Mouse (Mus musculus): ENCODE measurements around the gene Ankrd11. TPM values are rescaled to one million over a fixed set of nuclear protein-coding genes. Genes with fewer than 3 reads are reported as not detected.

Ankrd11 gene
- polyA plus RNA-seq, 1 experiment from 2014 or later: 58.2 TPM

DNA sequence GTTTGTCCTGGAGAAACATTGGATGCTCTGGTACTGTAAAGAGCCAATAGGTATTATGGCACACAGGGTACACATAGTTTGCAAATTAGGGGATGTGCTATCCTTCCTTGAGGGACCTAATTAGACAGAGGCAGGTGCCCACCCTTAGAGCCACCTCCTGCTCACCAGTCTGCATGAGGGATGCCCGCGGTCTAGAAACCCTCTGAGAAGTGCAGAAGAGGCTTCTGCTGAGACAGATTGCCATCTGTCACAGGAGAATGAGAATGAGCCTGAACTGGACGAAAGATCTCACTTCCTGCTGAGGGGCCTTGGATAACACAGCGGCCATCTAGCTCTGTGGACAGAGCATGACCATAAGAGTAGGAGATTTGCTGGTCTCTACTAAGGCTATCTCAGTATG, 129.2 kb downstream of the Ankrd11 start:
- no peak overlapping the region for H3K27ac ChIP-seq (replicated peaks)
- WGBS: 78% methylated on average over 4 of the region's 4 CpGs

DNA sequence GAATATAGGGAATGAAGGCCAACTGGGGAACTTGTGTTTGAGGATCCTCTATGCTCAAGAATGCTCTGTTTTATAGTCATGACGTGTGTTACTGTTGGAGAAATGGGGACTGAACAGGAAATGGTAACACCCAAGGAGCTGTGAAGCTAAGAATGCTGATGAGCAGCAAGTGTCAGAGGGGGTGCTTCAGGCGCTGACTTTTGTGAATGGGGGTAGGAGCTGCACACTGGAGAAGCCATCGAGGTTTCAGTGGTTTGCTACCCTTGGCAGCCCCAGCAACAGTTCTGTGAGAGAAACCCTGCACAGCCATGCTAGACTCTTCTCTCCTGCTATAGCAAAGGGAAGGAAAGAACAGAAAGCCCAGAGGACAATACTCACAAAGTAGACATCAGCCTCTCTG, 129.9 kb downstream of the Ankrd11 start:
- no peak for ATAC-seq (ENCODE audit: low read depth)
- H3K4me2 ChIP-seq: no peak overlapping the region
- no peaks in the 10 kb centered on the region for H3K9me3 ChIP-seq
- peaks cover 15% of the 10 kb centered on the region for H3K4me1 ChIP-seq (replicated peaks)
- H3K36me3 ChIP-seq: peaks cover 41% of the 10 kb centered on the region
- no peaks in the 10 kb centered on the region for H3K27me3 ChIP-seq
- 84% methylated on average over 3 of the region's 3 CpGs for WGBS
- H3K4me3 ChIP-seq: no peak overlapping the region
- no peak overlapping the region for H3K9ac ChIP-seq
- no peak overlapping the region for H3K27ac ChIP-seq (replicated peaks)

More for the DNA sequence above, 129.2 kb downstream of the Ankrd11 start:
- H3K36me3 ChIP-seq: peaks cover 34% of the 10 kb centered on the region
- no peak overlapping the region for H3K4me3 ChIP-seq
- no peaks in the 10 kb centered on the region for H3K27me3 ChIP-seq
- no peak overlapping the region for H3K9ac ChIP-seq
- H3K4me2 ChIP-seq: no peak overlapping the region
- H3K9me3 ChIP-seq: no peaks in the 10 kb centered on the region
- ATAC-seq (ENCODE audit: low read depth): no peak
- peaks cover 23% of the 10 kb centered on the region for H3K4me1 ChIP-seq (replicated peaks)

DNA sequence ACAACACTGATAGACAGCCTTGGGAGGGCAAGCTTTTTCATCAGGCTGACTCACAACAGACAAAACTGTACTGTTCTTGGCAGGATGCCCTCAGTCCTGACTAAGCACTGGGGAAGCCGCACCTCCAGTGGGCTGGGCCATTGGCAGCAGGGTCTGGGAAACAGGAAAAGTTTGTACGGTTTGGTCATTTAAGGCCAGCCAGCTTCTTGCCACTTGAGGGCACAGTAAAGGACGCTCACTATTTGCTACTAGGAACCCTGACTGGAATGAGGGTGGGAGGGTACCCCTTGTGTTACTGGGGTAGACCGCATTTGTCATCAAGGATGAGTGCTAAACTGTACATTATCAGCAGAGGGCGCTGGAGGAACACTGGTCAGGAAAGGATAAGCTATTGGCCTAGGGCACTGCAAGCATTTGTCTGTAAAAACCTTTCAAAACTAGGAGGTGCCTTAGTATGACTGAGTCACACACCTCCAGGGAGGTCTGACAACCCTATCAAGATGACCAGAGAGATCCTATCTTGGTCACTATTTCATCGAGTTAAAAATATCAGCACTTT, 135.5 kb downstream of the Ankrd11 start:
- ATAC-seq (ENCODE audit: low read depth): peak; percentile 85
- H3K27ac ChIP-seq (replicated peaks): no peak overlapping the region
- 51% methylated on average over 6 of the region's 6 CpGs for WGBS

DNA sequence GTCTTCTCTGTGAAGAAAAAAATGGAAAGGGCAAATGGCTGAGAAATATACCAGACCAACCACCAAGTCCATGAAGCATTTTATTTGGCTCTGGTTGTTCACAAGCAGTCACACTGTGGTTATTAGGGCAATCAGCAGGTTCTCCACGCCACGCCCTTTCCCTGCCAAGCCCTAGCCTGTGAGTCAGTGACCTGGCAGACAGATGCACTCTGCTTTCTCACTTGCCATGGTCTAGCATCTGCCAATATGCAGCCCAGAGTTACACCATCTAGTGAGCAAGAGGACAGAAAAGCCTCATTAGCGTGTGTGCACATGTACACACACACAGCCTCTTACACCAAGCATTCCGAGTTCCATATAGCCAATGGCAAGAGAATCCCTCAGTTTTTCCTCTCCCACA, 136.7 kb downstream of the Ankrd11 start:
- whole genome bisulfite sequencing: 93% methylated on average over 4 of the region's 4 CpGs
- no peaks in the 10 kb centered on the region for H3K9me3 ChIP-seq
- no peak overlapping the region for H3K4me2 ChIP-seq
- no peak overlapping the region for H3K4me3 ChIP-seq
- H3K4me1 ChIP-seq (replicated peaks): peaks cover 9% of the 10 kb centered on the region
- ATAC-seq (ENCODE audit: low read depth): no peak
- peaks cover 17% of the 10 kb centered on the region for H3K36me3 ChIP-seq
- H3K27ac ChIP-seq (replicated peaks): no peak overlapping the region
- H3K27me3 ChIP-seq: no peaks in the 10 kb centered on the region
- H3K9ac ChIP-seq: no peak overlapping the region

More for the DNA sequence above, 135.5 kb downstream of the Ankrd11 start:
- peaks cover 9% of the 10 kb centered on the region for H3K4me1 ChIP-seq (replicated peaks)
- H3K4me3 ChIP-seq: no peak overlapping the region
- H3K9me3 ChIP-seq: no peaks in the 10 kb centered on the region
- peaks cover 17% of the 10 kb centered on the region for H3K36me3 ChIP-seq
- peak overlapping the region; percentile 4; the same call in 1 of the 2 replicates for H3K9ac ChIP-seq
- H3K27me3 ChIP-seq: no peaks in the 10 kb centered on the region
- no peak overlapping the region for H3K4me2 ChIP-seq

DNA sequence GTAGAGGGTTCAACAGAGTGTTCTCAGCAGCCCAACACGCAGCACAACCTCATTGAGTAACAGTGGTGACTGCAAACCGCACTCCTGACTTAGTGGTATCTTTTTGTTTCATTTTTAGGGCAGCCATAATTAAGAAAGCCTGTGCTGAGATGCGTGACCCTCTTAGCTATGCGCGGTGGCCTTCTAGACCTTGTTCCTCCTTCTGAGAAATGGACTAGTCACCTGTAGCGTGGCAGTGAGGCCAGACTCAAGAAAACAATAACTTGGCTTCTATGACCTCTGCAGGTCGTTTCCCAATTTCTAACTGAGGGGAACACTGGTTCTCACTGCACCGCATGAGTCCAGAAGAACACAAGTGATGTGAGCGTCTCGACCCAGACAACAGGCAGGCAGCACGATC, 137.6 kb downstream of the Ankrd11 start:
- 90% methylated on average over 11 of the region's 11 CpGs for WGBS
- no peaks in the 10 kb centered on the region for H3K27me3 ChIP-seq

DNA sequence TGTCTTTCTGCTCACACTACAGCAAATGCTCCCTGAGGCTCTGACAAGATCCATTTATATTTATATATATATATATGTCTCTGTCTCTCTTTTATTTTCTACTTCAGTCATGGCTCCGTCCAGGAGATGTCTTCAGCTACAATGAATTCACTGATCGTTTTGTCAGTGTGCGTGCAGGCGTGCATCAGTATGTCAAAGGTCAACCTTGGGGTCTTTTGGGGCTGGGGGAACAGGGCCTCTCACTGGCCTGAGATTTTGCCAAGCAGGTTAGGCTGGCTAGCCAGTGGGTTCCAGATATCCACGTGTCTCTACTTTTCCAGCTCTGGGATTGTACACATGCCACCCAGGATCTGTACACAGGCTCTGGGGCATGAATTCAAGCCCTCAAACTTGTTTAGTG, 139.1 kb downstream of the Ankrd11 start:
- Histone ChIP-seq H3K27me3 (no peaks in the 10 kb centered on the region), H3K4me3 (no peak overlapping the region), H3K4me1 (replicated peaks) (peaks cover 9% of the 10 kb centered on the region), H3K4me2 (no peak overlapping the region), H3K36me3 (peaks cover 29% of the 10 kb centered on the region), H3K9me3 (no peaks in the 10 kb centered on the region), H3K27ac (replicated peaks) (no peak overlapping the region), H3K9ac (no peak overlapping the region)
- 21% methylated on average over 5 of the region's 5 CpGs for WGBS
- ATAC-seq (ENCODE audit: low read depth): no peak

More for the DNA sequence above, 137.6 kb downstream of the Ankrd11 start:
- H3K36me3 ChIP-seq: peaks cover 21% of the 10 kb centered on the region
- no peak overlapping the region for H3K4me3 ChIP-seq
- H3K27ac ChIP-seq (replicated peaks): no peak overlapping the region
- ATAC-seq (ENCODE audit: low read depth): no peak
- H3K9ac ChIP-seq: no peak overlapping the region
- no peaks in the 10 kb centered on the region for H3K9me3 ChIP-seq
- H3K4me2 ChIP-seq: no peak overlapping the region
- peaks cover 9% of the 10 kb centered on the region for H3K4me1 ChIP-seq (replicated peaks)

DNA sequence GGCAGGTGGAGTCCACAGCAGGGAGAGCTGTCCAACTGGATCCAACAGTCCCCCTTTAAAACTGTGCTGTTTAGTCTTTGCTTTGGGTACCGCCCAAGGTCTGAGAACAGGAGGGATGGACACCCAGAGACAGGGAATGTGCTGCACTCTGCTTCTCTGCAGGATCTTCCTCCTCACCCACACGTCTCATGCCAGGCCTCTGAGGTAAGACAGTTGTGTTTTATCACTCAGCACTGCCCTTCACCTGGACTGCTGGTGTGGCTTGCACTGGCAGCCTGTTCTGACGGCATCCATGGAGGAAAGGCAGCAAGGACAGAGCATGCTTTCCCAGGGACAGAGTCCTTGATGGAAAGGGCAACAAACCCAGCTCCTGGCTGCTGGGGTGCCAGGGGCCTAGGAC, 139.5 kb downstream of the Ankrd11 start:
- Histone ChIP-seq H3K4me1 (replicated peaks) (peaks cover 9% of the 10 kb centered on the region), H3K27ac (replicated peaks) (no peak overlapping the region), H3K9me3 (no peaks in the 10 kb centered on the region), H3K4me3 (no peak overlapping the region), H3K36me3 (peaks cover 29% of the 10 kb centered on the region), H3K9ac (no peak overlapping the region), H3K27me3 (no peaks in the 10 kb centered on the region), H3K4me2 (no peak overlapping the region)
- 56% methylated on average over 3 of the region's 3 CpGs for WGBS
- ATAC-seq (ENCODE audit: low read depth): no peak

DNA sequence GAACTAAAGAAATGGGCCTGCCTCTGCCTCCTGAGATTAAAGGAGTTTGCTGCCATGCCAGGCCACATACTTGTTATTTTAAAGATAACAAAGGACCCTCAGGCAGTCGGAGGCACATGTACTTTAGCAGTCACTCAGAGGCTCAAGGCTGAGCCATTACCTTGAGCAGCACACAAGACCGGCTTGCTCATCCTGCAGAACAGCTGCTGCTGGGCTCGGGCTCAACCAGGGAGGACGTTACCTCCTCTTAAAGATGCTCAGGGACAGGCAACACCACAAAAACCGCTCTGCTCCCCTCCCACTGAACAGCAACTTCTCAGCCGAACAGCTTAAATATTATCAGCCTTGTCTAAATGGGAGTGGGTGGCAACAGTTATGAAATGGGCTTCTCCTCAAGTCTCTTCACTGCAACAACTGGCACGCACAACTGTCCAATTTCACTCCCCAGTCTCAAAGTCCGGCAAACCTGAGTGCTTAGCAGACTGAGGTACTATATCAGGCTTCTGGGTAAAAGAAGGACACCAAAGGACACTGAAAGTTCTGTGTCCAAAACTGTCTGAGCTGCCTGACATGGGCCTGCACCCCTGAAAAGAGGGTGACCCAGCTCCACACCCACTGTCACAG, 140.1 kb downstream of the Ankrd11 start:
- Histone ChIP-seq H3K4me2 (no peak overlapping the region), H3K36me3 (peaks cover 29% of the 10 kb centered on the region), H3K4me3 (no peak overlapping the region), H3K4me1 (replicated peaks) (peaks cover 9% of the 10 kb centered on the region), H3K27ac (replicated peaks) (no peak overlapping the region), H3K27me3 (no peaks in the 10 kb centered on the region), H3K9me3 (no peaks in the 10 kb centered on the region), H3K9ac (no peak overlapping the region)
- no peak for ATAC-seq (ENCODE audit: low read depth)
- WGBS: 94% methylated on average over 8 of the region's 8 CpGs

DNA sequence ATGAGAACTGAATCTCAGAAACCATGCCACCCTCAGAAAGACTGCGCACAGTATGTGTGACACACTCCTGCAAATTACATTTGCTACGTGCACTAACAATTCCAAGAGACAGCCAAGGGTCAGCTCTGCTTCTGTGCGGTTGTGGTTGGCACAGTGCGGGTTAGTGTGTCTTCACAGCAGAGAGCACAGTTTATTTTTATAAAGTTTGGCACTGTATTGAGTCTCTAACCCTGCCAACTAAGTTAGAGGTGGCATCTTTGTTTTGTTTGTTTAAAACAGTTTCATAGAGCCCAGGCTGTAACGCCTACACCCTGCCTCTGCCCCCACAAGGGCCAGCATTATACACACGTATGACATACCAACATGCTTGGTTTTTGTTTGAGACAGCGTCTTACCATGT, 140.6 kb downstream of the Ankrd11 start:
- no peaks in the 10 kb centered on the region for H3K9me3 ChIP-seq
- no peak overlapping the region for H3K27ac ChIP-seq (replicated peaks)
- no peaks in the 10 kb centered on the region for H3K27me3 ChIP-seq
- no peak overlapping the region for H3K9ac ChIP-seq
- H3K4me3 ChIP-seq: no peak overlapping the region
- no peak for ATAC-seq (ENCODE audit: low read depth)
- peaks cover 4% of the 10 kb centered on the region for H3K4me1 ChIP-seq (replicated peaks)
- no peak overlapping the region for H3K4me2 ChIP-seq
- WGBS: 93% methylated on average over 7 of the region's 7 CpGs
- H3K36me3 ChIP-seq: peaks cover 33% of the 10 kb centered on the region

DNA sequence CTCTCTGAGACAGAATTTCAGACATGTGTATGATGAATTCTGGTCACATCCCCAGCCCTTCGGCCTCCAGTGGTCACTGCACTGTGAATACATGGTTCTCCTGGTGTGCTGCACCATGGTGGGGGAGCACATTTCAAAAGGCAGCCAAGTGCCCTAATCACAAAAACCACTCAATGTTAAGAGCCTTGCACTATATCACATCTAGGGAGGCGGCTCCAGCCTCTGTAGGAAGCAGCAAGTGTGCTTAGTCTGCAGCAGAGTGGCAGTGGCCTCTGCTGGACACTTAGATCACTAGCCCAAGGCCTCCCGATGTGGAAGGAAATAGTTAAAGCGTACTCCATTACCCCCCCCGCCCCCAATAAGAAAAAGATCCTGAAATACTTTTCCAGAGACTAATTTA, 143.0 kb downstream of the Ankrd11 start:
- Histone ChIP-seq H3K36me3 (peaks cover 57% of the 10 kb centered on the region), H3K9ac (no peak overlapping the region), H3K27me3 (no peaks in the 10 kb centered on the region), H3K27ac (replicated peaks) (no peak overlapping the region), H3K9me3 (no peaks in the 10 kb centered on the region), H3K4me1 (replicated peaks) (no peaks in the 10 kb centered on the region), H3K4me2 (no peak overlapping the region), H3K4me3 (no peak overlapping the region)
- 71% methylated on average over 5 of the region's 5 CpGs for WGBS
- no peak for ATAC-seq (ENCODE audit: low read depth)

DNA sequence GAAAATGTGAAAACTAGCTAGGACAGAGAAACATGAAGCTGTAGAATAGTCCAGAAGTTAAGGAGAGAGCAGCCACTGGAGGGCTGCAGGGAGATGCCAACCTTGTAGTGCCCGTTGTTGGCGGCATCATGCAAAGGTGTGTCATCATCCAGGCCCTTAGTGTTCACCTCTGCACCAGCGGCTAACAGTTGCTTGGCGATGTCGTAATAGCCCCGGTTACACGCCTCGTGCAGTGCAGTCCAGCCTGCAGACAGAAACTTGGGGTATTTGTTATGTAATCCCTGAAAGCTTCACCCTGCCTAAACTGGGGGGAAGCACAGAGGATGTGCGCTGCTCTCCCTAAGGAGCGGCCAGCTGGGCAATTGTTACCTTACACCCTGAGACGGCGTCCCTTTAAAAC, 143.6 kb downstream of the Ankrd11 start:
- H3K27ac ChIP-seq (replicated peaks): no peak overlapping the region
- H3K36me3 ChIP-seq: peaks cover 63% of the 10 kb centered on the region
- H3K9me3 ChIP-seq: no peaks in the 10 kb centered on the region
- ATAC-seq (ENCODE audit: low read depth): no peak
- H3K4me2 ChIP-seq: no peak overlapping the region
- H3K9ac ChIP-seq: no peak overlapping the region
- H3K4me1 ChIP-seq (replicated peaks): no peaks in the 10 kb centered on the region
- WGBS: 94% methylated on average over 12 of the region's 12 CpGs
- no peaks in the 10 kb centered on the region for H3K27me3 ChIP-seq
- H3K4me3 ChIP-seq: no peak overlapping the region

DNA sequence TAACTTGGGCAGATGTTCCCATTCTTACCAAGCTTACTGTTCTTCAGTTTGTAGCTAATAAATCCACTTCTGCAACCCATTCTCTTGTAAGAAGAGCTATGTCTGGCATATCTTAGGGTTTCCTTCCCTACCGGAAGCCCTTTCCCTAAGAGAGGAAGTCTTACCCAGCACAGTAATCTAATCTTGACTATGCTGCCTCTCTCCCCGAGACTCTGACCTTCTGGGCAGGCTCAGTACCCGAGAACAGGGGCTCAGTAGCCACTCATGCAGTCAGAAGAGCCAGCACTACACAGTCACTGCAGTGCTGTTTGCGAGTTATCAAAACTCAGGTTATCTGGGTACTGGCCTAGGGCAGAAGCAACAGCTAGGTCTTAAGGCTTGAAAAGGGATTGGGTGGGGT, 144.1 kb downstream of the Ankrd11 start:
- Histone ChIP-seq H3K36me3 (peaks cover 68% of the 10 kb centered on the region), H3K4me3 (no peak overlapping the region), H3K27ac (replicated peaks) (no peak overlapping the region), H3K27me3 (no peaks in the 10 kb centered on the region), H3K4me1 (replicated peaks) (no peaks in the 10 kb centered on the region), H3K9ac (no peak overlapping the region), H3K4me2 (no peak overlapping the region), H3K9me3 (no peaks in the 10 kb centered on the region)
- no peak for ATAC-seq (ENCODE audit: low read depth)
- WGBS: 90% methylated on average over 4 of the region's 4 CpGs

DNA sequence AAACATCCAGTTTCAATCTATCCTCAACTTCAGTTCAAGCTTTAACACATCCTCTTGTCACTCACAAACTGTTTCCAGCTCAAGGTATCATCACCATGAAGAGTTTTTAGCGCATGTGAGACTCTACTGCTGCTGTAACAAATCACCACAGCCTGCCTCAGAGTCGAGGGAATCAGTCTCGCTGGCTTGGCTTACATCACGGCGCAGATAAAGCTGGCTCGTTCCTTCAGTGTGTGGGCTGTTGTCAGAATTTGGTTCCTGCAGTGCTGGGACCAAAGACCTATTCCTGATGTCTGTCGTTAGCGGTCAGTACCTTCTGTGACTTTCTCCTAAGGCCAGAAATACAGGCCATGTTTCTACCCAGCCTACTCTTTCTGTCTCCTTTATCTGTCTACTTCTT, 144.9 kb downstream of the Ankrd11 start:
- 94% methylated on average over 8 of the region's 8 CpGs for WGBS
- no peaks in the 10 kb centered on the region for H3K4me1 ChIP-seq (replicated peaks)
- no peaks in the 10 kb centered on the region for H3K9me3 ChIP-seq
- no peak overlapping the region for H3K4me3 ChIP-seq
- H3K4me2 ChIP-seq: no peak overlapping the region
- no peak overlapping the region for H3K27ac ChIP-seq (replicated peaks)
- H3K36me3 ChIP-seq: peaks cover 76% of the 10 kb centered on the region
- ATAC-seq (ENCODE audit: low read depth): no peak
- H3K27me3 ChIP-seq: no peaks in the 10 kb centered on the region
- H3K9ac ChIP-seq: no peak overlapping the region
